ENCODE assay signal across 8 mouse cellular contexts in the genomic region with DNA sequence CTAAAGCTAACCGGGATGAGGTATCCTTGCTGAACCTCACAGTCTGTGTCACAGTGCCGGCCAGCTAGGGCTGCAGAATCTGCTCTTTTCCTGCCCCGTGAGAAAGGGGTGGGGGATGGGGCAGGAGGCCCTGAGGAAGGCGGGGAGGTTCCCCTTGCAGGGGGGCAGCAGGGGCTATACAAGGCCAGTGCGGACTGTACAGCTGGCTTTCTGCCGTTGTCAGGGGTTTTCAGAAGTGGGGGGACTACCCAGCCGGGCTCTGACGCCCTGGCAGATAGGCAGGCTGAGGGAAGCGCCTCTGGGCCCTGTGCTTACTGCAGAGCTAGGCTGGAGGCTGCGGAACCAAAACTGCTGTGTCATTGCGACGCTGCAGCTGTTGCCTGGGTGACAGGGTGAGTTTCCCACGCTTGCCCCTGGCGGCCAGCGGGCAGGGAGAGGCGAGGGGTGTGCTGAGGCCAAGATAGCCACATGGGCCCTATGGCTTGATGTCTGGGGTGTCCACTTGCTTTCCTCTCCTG.
A peak's percentile ranks its signal among the peaks of the same experiment; 100 is the strongest.
DNase-seq lines count a peak whose midpoint lies in the region; ATAC-seq and TF ChIP-seq lines count a peak whose summit lies in the region.

No protein-coding gene starts in this region.

- no peaks in the 10 kb centered on the region for H3K79me2 ChIP-seq in CH12.LX (replicated peaks; ENCODE audit: control insufficient read depth, extremely low read depth, insufficient read depth, poor library complexity, severe bottlenecking)

- no peak overlapping the region for H3K9ac ChIP-seq in CH12.LX (ENCODE audit: insufficient read depth, low read depth)
- peak overlapping the region; percentile 40; the same call in 1 of the 2 replicates for H3K9ac ChIP-seq in forebrain, embryonic 13.5 days
- H3K9ac ChIP-seq in heart, postnatal 0 days (replicated peaks; ENCODE audit: low read depth, low read length), result no peak overlapping the region
- H3K9ac ChIP-seq in liver, embryonic 15.5 days, result no peak overlapping the region
- no peak overlapping the region for H3K9ac ChIP-seq in stomach, embryonic 15.5 days

- peak; percentile 90 for DNase-seq in CH12.LX (ENCODE audit: extremely low read depth)
- peak; percentile 73 for DNase-seq in c-Kit-negative CD71-positive TER-119-positive erythroid progenitor cells, embryonic 14.5 days (ENCODE audit: low read depth, low spot score)
- DNase-seq in heart, postnatal 0 days (ENCODE audit: low spot score), result peak; percentile 73
- DNase-seq in kidney, postnatal 4 days, result peak; percentile 84 to 90
- peak; percentile 86 for DNase-seq in neural tube, embryonic 10.5 days (ENCODE audit: extremely low spot score, low spot score)

- peak overlapping the region in 1 of 3 experiments; percentile 24 for H3K4me3 ChIP-seq in CH12.LX (replicated peaks in 1 of 3; ENCODE audit: low read depth in 2 of 3, low read length in 2 of 3, poor library complexity in 1 of 3)
- no peak overlapping the region for H3K4me3 ChIP-seq in forebrain, embryonic 13.5 days
- no peak overlapping the region for H3K4me3 ChIP-seq in heart, postnatal 0 days (ENCODE audit: low read depth, low read length)
- 0 out of 2 replicates have a peak overlapping the region, but pooled peaks have one; percentile 3 for H3K4me3 ChIP-seq in liver, embryonic 15.5 days (replicated peaks)
- no peak overlapping the region for H3K4me3 ChIP-seq in stomach, embryonic 15.5 days (replicated peaks)

- peak; percentile 81; the same call in 1 of the 2 replicates for ATAC-seq in forebrain, embryonic 13.5 days
- ATAC-seq in heart, postnatal 0 days (ENCODE audit: insufficient read depth, low read depth), result peak; percentile 66
- ATAC-seq in liver, embryonic 15.5 days (ENCODE audit: insufficient read depth), result peak; percentile 84
- peak; percentile 75 for ATAC-seq in stomach, embryonic 15.5 days (ENCODE audit: insufficient read depth, low FRiP score, low read depth)

- no peaks in the 10 kb centered on the region for H3K36me3 ChIP-seq in CH12.LX (replicated peaks in 1 of 2; ENCODE audit: control insufficient read depth in 1 of 2, insufficient read depth in 1 of 2, low read length in 1 of 2)
- no peaks in the 10 kb centered on the region; the same call in 1 of the 2 replicates for H3K36me3 ChIP-seq in forebrain, embryonic 13.5 days (ENCODE audit: poor library complexity, severe bottlenecking)
- H3K36me3 ChIP-seq in heart, postnatal 0 days (replicated peaks; ENCODE audit: control insufficient read depth, insufficient read depth, low read length), result peaks cover 25% of the 10 kb centered on the region
- H3K36me3 ChIP-seq in liver, embryonic 15.5 days (replicated peaks), result peaks cover 13% of the 10 kb centered on the region; the same call in 1 of the 2 replicates
- peaks cover 25% of the 10 kb centered on the region; the same call in 1 of the 2 replicates for H3K36me3 ChIP-seq in stomach, embryonic 15.5 days

- H3K27ac ChIP-seq in CH12.LX (ENCODE audit: insufficient read depth, low read depth), result 0 out of 2 replicates have a peak overlapping the region, but pooled peaks have one; percentile 9
- H3K27ac ChIP-seq in forebrain, embryonic 13.5 days, result 0 out of 2 replicates have a peak overlapping the region, but pooled peaks have one; percentile 14
- H3K27ac ChIP-seq in heart, postnatal 0 days (ENCODE audit: low read depth), result peak overlapping the region; percentile 54; the same call in 1 of the 2 replicates
- H3K27ac ChIP-seq in liver, embryonic 15.5 days (replicated peaks), result peak overlapping the region; percentile 53
- H3K27ac ChIP-seq in stomach, embryonic 15.5 days, result peak overlapping the region; percentile 26

- no peaks in the 10 kb centered on the region for H3K27me3 ChIP-seq in CH12.LX (replicated peaks)
- H3K27me3 ChIP-seq in forebrain, embryonic 13.5 days, result no peaks in the 10 kb centered on the region
- H3K27me3 ChIP-seq in heart, postnatal 0 days (ENCODE audit: control insufficient read depth, insufficient read depth, low read length), result no peaks in the 10 kb centered on the region
- no peaks in the 10 kb centered on the region for H3K27me3 ChIP-seq in liver, embryonic 15.5 days
- no peaks in the 10 kb centered on the region for H3K27me3 ChIP-seq in stomach, embryonic 15.5 days (replicated peaks)

- TF ChIP-seq CTCF in CH12.LX (conservative IDR thresholded peaks at IDR 0.05 in 1 of 2, IDR thresholded peaks at IDR 0.05 in 1 of 2; ENCODE audit: low read depth in 2 of 2, low read length in 2 of 2), result no peak
- TF ChIP-seq CTCF in heart, postnatal 0 days (IDR thresholded peaks at IDR 0.05; ENCODE audit: low read depth), result no peak; the same call in 1 of the 2 replicates

- peak overlapping the region; percentile 26; the same call in 1 of the 2 replicates for H3K4me2 ChIP-seq in CH12.LX (ENCODE audit: insufficient read depth, low read depth, poor library complexity, severe bottlenecking)
- H3K4me2 ChIP-seq in forebrain, embryonic 13.5 days, result peak overlapping the region; percentile 45
- peak overlapping the region; percentile 30; the same call in 1 of the 2 replicates for H3K4me2 ChIP-seq in heart, postnatal 0 days (ENCODE audit: low read depth, low read length)
- H3K4me2 ChIP-seq in liver, embryonic 15.5 days, result peak overlapping the region; percentile 57
- H3K4me2 ChIP-seq in stomach, embryonic 15.5 days, result peak overlapping the region; percentile 42; the same call in 1 of the 2 replicates

- no peaks in the 10 kb centered on the region for H3K9me3 ChIP-seq in CH12.LX (replicated peaks; ENCODE audit: low read length)
- no peaks in the 10 kb centered on the region for H3K9me3 ChIP-seq in forebrain, embryonic 13.5 days (replicated peaks)
- no peaks in the 10 kb centered on the region for H3K9me3 ChIP-seq in heart, postnatal 0 days (replicated peaks; ENCODE audit: control insufficient read depth, low read length)
- H3K9me3 ChIP-seq in liver, embryonic 15.5 days (replicated peaks), result no peaks in the 10 kb centered on the region
- no peaks in the 10 kb centered on the region for H3K9me3 ChIP-seq in stomach, embryonic 15.5 days

- peak; percentile 30; the same call in 1 of the 2 replicates for TF ChIP-seq POLR2A in CH12.LX (IDR thresholded peaks at IDR 0.05; ENCODE audit: low read depth, low read length)

- TF ChIP-seq RAD21 in CH12.LX (IDR thresholded peaks at IDR 0.05; ENCODE audit: low read depth, low read length), result no peak

- no peak for TF ChIP-seq EP300 in CH12.LX (IDR thresholded peaks at IDR 0.05; ENCODE audit: low read length)
- TF ChIP-seq EP300 in heart, postnatal 0 days (IDR thresholded peaks at IDR 0.05; ENCODE audit: low read depth), result no peak

- in situ Hi-C loops in CH12.LX (cut with MboI; ENCODE audit: low pct_ligation_motif_present, low pct_unique_long_range_greater_than_20kb, low sequenced_read_pairs), result loop anchor here (25.0 kb wide), 1 partner anchor 453 kb away; no protein-coding TSS in a partner anchor

- H3K4me1 ChIP-seq in CH12.LX (ENCODE audit: control insufficient read depth in 1 of 2, insufficient read depth in 2 of 2), result peaks cover 17 to 82% of the 10 kb centered on the region in 2 experiments
- H3K4me1 ChIP-seq in forebrain, embryonic 13.5 days, result peaks cover 36% of the 10 kb centered on the region
- H3K4me1 ChIP-seq in heart, postnatal 0 days (ENCODE audit: control insufficient read depth, insufficient read depth), result peaks cover 28% of the 10 kb centered on the region
- peaks cover 37% of the 10 kb centered on the region for H3K4me1 ChIP-seq in liver, embryonic 15.5 days (replicated peaks)
- peaks cover 50% of the 10 kb centered on the region for H3K4me1 ChIP-seq in stomach, embryonic 15.5 days

- dilution Hi-C loops in CH12.LX (cut with MboI; ENCODE audit: extremely low pct_ligation_motif_present, extremely low pct_unique_long_range_greater_than_20kb, low sequenced_read_pairs), result no loop called here

- WGBS in forebrain, embryonic 13.5 days, result 0% methylated on average over 16 of the region's 16 CpGs
- 27% methylated on average over 16 of the region's 16 CpGs for WGBS in heart, postnatal 0 days
- 2% methylated on average over 16 of the region's 16 CpGs for WGBS in liver, embryonic 15.5 days (ENCODE audit: insufficient replicate concordance)
- WGBS in stomach, embryonic 15.5 days, result 7% methylated on average over 16 of the region's 16 CpGs

TF ChIP-seq in CH12.LX, 34 proteins besides CTCF, POLR2A, EP300 and RAD21 (continues in another document):
- TF ChIP-seq SIN3A (IDR thresholded peaks at IDR 0.05; ENCODE audit: low read length) (peak; percentile 93), GABPA (IDR thresholded peaks at IDR 0.05; ENCODE audit: insufficient replicate concordance, low read depth, low read length) (peak; percentile 90), USF2 (conservative IDR thresholded peaks at IDR 0.05; ENCODE audit: low read depth, low read length) (no peak), HCFC1 (IDR thresholded peaks at IDR 0.05; ENCODE audit: low read depth, low read length) (no peak), TCF12 (IDR thresholded peaks at IDR 0.05; ENCODE audit: low read depth, low read length) (peak; percentile 37; the same call in 1 of the 2 replicates), MAX (IDR thresholded peaks at IDR 0.05; ENCODE audit: low read length) (no peak), ZKSCAN1 (IDR thresholded peaks at IDR 0.05; ENCODE audit: borderline replicate concordance, low read depth, low read length) (no peak), POLR2AphosphoS2 (IDR thresholded peaks at IDR 0.05; ENCODE audit: low read depth, low read length) (no peak), MAFK (IDR thresholded peaks at IDR 0.05; ENCODE audit: insufficient replicate concordance, low read length) (peak; percentile 99), USF1 (IDR thresholded peaks at IDR 0.05; ENCODE audit: low read depth, low read length) (no peak), ETS1 (conservative IDR thresholded peaks at IDR 0.05; ENCODE audit: low read depth, low read length) (peak; percentile 62), JUND (conservative IDR thresholded peaks at IDR 0.05; ENCODE audit: low read depth, low read length) (no peak), ZMIZ1 (IDR thresholded peaks at IDR 0.05; ENCODE audit: low read depth, low read length) (no peak), ZNF384 (IDR thresholded peaks at IDR 0.05; ENCODE audit: low read depth, low read length) (no peak), RCOR1 (conservative IDR thresholded peaks at IDR 0.05; ENCODE audit: low read depth, low read length) (no peak), MAZ (IDR thresholded peaks at IDR 0.05; ENCODE audit: low read depth, low read length) (no peak), MEF2A (IDR thresholded peaks at IDR 0.05; ENCODE audit: borderline replicate concordance, low read depth, low read length) (no peak), IRF4 (IDR thresholded peaks at IDR 0.05; ENCODE audit: low read depth, low read length) (peak; percentile 82), BHLHE40 (IDR thresholded peaks at IDR 0.05; ENCODE audit: low read depth, low read length) (no peak), MYC (IDR thresholded peaks at IDR 0.05; ENCODE audit: low read depth, low read length) (no peak), MXI1 (IDR thresholded peaks at IDR 0.05; ENCODE audit: low read depth, low read length) (peak; percentile 95), PAX5 (IDR thresholded peaks at IDR 0.05; ENCODE audit: low read length) (no peak), NELFE (IDR thresholded peaks at IDR 0.05; ENCODE audit: low read depth, low read length) (no peak)
